Mouse (Mus musculus): ENCODE data around the gene Akr1c13.
"Not testable (repeated sequence)": the region's sequence is repeated elsewhere in the genome, so short reads cannot be mapped to it uniquely, and the experiment has no call there.

Akr1c13 gene

GRCm38 (mm10) chr13:4190904-4191303 is at the start of gene Akr1c13:
Gene Akr1c13 (plus strand): TSS chr13:4191150.
- peak; percentile 45 for DNase-seq (ENCODE audit: low read depth, low spot score)

GRCm38 (mm10) chr13:4144261-4144660 is 46.7 kb upstream of the Akr1c13 start:
- DNase-seq (ENCODE audit: low read depth, low spot score), result no peak

GRCm38 (mm10) chr13:4150518-4150917 is 40.4 kb upstream of the Akr1c13 start, which contains the start of gene Akr1c18:
Gene Akr1c18 (minus strand): TSS chr13:4150654.
- no peak for DNase-seq (ENCODE audit: low read depth, low spot score)

GRCm38 (mm10) chr13:4152908-4153307 is 38.0 kb upstream of the Akr1c13 start:
- no peak for DNase-seq (ENCODE audit: low read depth, low spot score)

GRCm38 (mm10) chr13:4153593-4153992 is 37.4 kb upstream of the Akr1c13 start:
- no peak for DNase-seq (ENCODE audit: low read depth, low spot score)

- DNase-seq (ENCODE audit: low read depth, low spot score), result peak; percentile 96
These were observed 35.7 kb upstream of the Akr1c13 start for GRCm38 (mm10) chr13:4155286-4155685.

GRCm38 (mm10) chr13:4168006-4168405 is 22.9 kb upstream of the Akr1c13 start:
- DNase-seq (ENCODE audit: low read depth, low spot score), result peak; percentile 73

- DNase-seq (ENCODE audit: low read depth, low spot score), result no peak
These were observed 18.0 kb upstream of the Akr1c13 start for GRCm38 (mm10) chr13:4172978-4173377.

- DNase-seq (ENCODE audit: low read depth, low spot score), result peak; percentile 57
These were observed 9.6 kb upstream of the Akr1c13 start for GRCm38 (mm10) chr13:4181321-4181720.

- DNase-seq (ENCODE audit: low read depth, low spot score), result peak; percentile 91
These were observed 7.8 kb upstream of the Akr1c13 start for GRCm38 (mm10) chr13:4183116-4183515.

GRCm38 (mm10) chr13:4186641-4187411 is 4.1 kb upstream of the Akr1c13 start:
- DNase-seq (ENCODE audit: low read depth, low spot score), result not testable (repeated sequence)

GRCm38 (mm10) chr13:4188174-4188573 is 2.8 kb upstream of the Akr1c13 start:
- DNase-seq (ENCODE audit: low read depth, low spot score), result peak; percentile 16

GRCm38 (mm10) chr13:4192511-4192910 is 1.6 kb downstream of the Akr1c13 start:
- no peak for DNase-seq (ENCODE audit: low read depth, low spot score)

- DNase-seq (ENCODE audit: low read depth, low spot score), result no peak
These were observed 15.4 kb downstream of the Akr1c13 start for GRCm38 (mm10) chr13:4206147-4206903.

- peak; percentile 10 for DNase-seq (ENCODE audit: low read depth, low spot score)
These were observed 20.8 kb downstream of the Akr1c13 start for GRCm38 (mm10) chr13:4211560-4212299.

- peak; percentile 59 for DNase-seq (ENCODE audit: low read depth, low spot score)
These were observed 21.4 kb downstream of the Akr1c13 start for GRCm38 (mm10) chr13:4212309-4212708.

GRCm38 (mm10) chr13:4215496-4215895 is 24.5 kb downstream of the Akr1c13 start:
- peak; percentile 75 for DNase-seq (ENCODE audit: low read depth, low spot score)

- no peak for DNase-seq (ENCODE audit: low read depth, low spot score)
These were observed 37.5 kb downstream of the Akr1c13 start, which contains the start of gene Akr1c19 for GRCm38 (mm10) chr13:4228441-4228840. Gene Akr1c19 (plus strand): TSS chr13:4228700.

- no peak for DNase-seq (ENCODE audit: low read depth, low spot score)
These were observed 40.1 kb downstream of the Akr1c13 start for GRCm38 (mm10) chr13:4230841-4231623.

GRCm38 (mm10) chr13:4233135-4233534 is 42.2 kb downstream of the Akr1c13 start:
- DNase-seq (ENCODE audit: low read depth, low spot score), result no peak

GRCm38 (mm10) chr13:4233536-4234172 is 42.7 kb downstream of the Akr1c13 start:
- DNase-seq (ENCODE audit: low read depth, low spot score), result no peak

Measured in R1 (cell line).